Mouse (Mus musculus) heart, embryonic 16.5 days (tissue): ENCODE measurements at regions not wholly inside any gene's neighbourhood (a gene's known extent, or its start where the extent isn't known, plus 50 kb on each side); places are given as distances from the start of the nearest gene placed in this dataset.

ENCODE experiments used
- ATAC-seq: fragments of 200-750 bp; cut with Nextera tagmentation; replicated peaks from 2 replicates; pipeline ENCODE4 v1.8.0; 2017; ENCODE audit warnings: moderate number of reproducible peaks; ENCODE audit not compliant: insufficient read depth, low FRiP score; ENCODE audit errors: extremely low read depth
- H3K27ac ChIP-seq: fragments of 300-500 bp; sonication (generic); 2 replicates; pipeline ENCODE4 v1.5.1; 2014; ENCODE audit warnings: mild to moderate bottlenecking, low read length, control low read depth, moderate library complexity
- H3K27me3 ChIP-seq: fragments of 300-500 bp; sonication (generic); 2 replicates; pipeline ENCODE4 v1.6.1; 2014; ENCODE audit warnings: low read length, mixed read lengths; ENCODE audit not compliant: control insufficient read depth, insufficient read depth
- H3K36me3 ChIP-seq: fragments of 300-500 bp; sonication (generic); 2 replicates; pipeline ENCODE4 v1.6.1; 2014; ENCODE audit not compliant: control insufficient read depth, insufficient read depth
- H3K4me1 ChIP-seq: fragments of 300-500 bp; sonication (generic); 2 replicates; pipeline ENCODE4 v1.6.1; 2014; ENCODE audit warnings: low read length, mixed read lengths; ENCODE audit not compliant: control insufficient read depth, insufficient read depth
- H3K4me2 ChIP-seq: fragments of 300-500 bp; sonication (generic); 2 replicates; pipeline ENCODE4 v1.6.1; 2014; ENCODE audit warnings: low read depth, mild to moderate bottlenecking, control low read depth, low read length
- H3K4me3 ChIP-seq: fragments of 300-500 bp; sonication (generic); 2 replicates; pipeline ENCODE4 v1.5.1; 2014; ENCODE audit warnings: mild to moderate bottlenecking, control low read depth, low read length
- H3K9ac ChIP-seq: fragments of 300-500 bp; sonication (generic); 2 replicates; pipeline ENCODE4 v1.6.1; 2014; ENCODE audit warnings: low read length, control low read depth
- H3K9me3 ChIP-seq: fragments of 300-500 bp; sonication (generic); replicated peaks from 2 replicates; pipeline ENCODE4 v1.6.1; 2016; ENCODE audit warnings: low read length; ENCODE audit not compliant: control insufficient read depth
- WGBS: fragments of 180-500 bp; shearing (Covaris S2); extraction: QIAGEN DNeasy Blood & Tissue Kit; methylation state at CpG from one replicate; pipeline ENCODE4 v1.1.7; 2014; 5-methylcytosine and 5-hydroxymethylcytosine counted together

DNA sequence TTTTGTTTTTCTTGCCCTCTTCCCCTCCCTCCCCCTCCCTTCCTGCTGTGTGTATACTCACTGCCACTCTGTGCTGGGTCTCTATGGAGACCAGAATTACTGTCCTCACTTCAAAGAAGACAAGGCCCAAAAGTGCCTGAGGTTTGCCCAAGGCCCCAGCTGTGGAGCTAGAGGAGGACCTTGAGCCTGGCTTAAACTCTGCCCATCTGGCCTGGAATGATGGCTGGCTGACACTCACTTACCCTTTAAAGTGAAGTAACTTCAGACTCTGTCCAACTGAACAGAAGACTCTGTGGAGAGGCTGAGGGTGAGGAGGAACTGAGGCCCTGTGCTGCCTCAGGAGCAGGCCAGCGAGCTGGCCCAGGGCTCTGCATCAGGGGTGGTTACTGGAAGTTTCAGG, 61.8 kb upstream of the Itga11 start:
- Histone ChIP-seq H3K27me3 (no peaks in the 10 kb centered on the region), H3K9me3 (0 out of 2 replicates have a peak, but pooled peaks cover 3% of the 10 kb centered on the region), H3K4me1 (no peaks in the 10 kb centered on the region), H3K27ac (no peak overlapping the region), H3K36me3 (no peaks in the 10 kb centered on the region), H3K4me3 (no peak overlapping the region), H3K4me2 (no peak overlapping the region), H3K9ac (no peak overlapping the region)
- WGBS, result 62% methylated on average over 1 of the region's 1 CpGs
- no peak for ATAC-seq

DNA sequence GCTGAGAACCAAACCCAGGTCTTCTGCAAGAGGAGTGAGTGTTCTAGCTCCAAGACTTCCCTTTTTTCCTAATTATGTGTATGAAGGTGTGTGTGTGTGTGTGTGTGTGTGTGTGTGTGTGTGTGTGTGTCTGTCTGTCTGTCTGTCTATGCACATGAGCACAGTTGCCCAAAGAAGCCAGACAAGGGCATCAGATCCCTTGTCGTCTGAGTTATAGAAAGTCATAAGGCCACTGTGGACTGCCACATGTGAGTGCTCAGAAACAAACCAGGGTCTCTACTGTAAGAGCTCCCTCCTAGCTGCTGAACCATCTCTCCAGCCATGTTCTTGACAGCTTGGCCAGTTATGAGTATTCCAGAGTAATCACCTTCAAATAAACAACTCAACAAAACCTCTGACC, 58.6 kb upstream of the Itga11 start:
- Histone ChIP-seq H3K9ac (no peak overlapping the region), H3K4me1 (no peaks in the 10 kb centered on the region), H3K4me3 (no peak overlapping the region), H3K27me3 (no peaks in the 10 kb centered on the region), H3K36me3 (no peaks in the 10 kb centered on the region), H3K27ac (no peak overlapping the region), H3K4me2 (no peak overlapping the region), H3K9me3 (no peaks in the 10 kb centered on the region)
- WGBS, result 80% methylated on average over 1 of the region's 1 CpGs
- no peak for ATAC-seq

- Histone ChIP-seq H3K4me2 (no peak overlapping the region), H3K36me3 (no peaks in the 10 kb centered on the region), H3K9ac (no peak overlapping the region), H3K27ac (no peak overlapping the region), H3K4me3 (no peak overlapping the region), H3K27me3 (no peaks in the 10 kb centered on the region), H3K9me3 (no peaks in the 10 kb centered on the region), H3K4me1 (no peaks in the 10 kb centered on the region)
- WGBS, result 61% methylated on average over 9 of the region's 9 CpGs
- ATAC-seq, result no peak
Observed at GRCm38 (mm10) chr9:62620901-62621445, 56.7 kb upstream of the Itga11 start.

DNA sequence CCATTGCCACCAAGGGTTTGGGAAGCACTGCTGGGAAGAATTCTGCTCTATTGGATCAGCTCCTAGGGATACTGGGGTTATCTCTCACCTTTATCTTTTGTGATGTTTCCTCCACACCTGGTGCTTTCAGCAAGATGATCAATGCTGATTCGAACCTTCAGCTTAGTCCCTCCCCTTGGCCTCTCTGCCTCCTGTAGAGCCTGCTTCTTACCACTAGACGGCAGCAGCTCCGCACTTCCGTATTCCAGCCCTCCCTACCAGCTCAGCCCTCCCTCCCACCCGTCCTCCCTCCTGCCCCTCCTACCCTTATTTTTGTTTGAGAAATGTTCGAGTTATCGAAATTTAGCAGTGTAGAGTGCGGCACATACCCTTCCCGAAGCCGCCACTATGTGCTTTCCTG, 55.5 kb upstream of the Itga11 start:
- H3K4me2 ChIP-seq, result no peak overlapping the region
- ATAC-seq, result no peak

GRCm38 (mm10) chr9:62624562-62625044, 53.0 kb upstream of the Itga11 start:
- WGBS, result 75% methylated on average over 8 of the region's 8 CpGs
- no peaks in the 10 kb centered on the region for H3K27me3 ChIP-seq
- H3K9me3 ChIP-seq, result no peaks in the 10 kb centered on the region
- no peak for ATAC-seq
- no peak overlapping the region for H3K27ac ChIP-seq
- H3K4me2 ChIP-seq, result no peak overlapping the region
- no peak overlapping the region for H3K9ac ChIP-seq
- H3K36me3 ChIP-seq, result no peaks in the 10 kb centered on the region
- H3K4me1 ChIP-seq, result no peaks in the 10 kb centered on the region
- H3K4me3 ChIP-seq, result no peak overlapping the region

More for the DNA sequence above, 55.5 kb upstream of the Itga11 start:
- H3K9me3 ChIP-seq, result no peaks in the 10 kb centered on the region
- H3K9ac ChIP-seq, result no peak overlapping the region
- H3K4me3 ChIP-seq, result no peak overlapping the region
- H3K27ac ChIP-seq, result no peak overlapping the region
- 58% methylated on average over 10 of the region's 10 CpGs for WGBS
- H3K27me3 ChIP-seq, result no peaks in the 10 kb centered on the region
- H3K36me3 ChIP-seq, result no peaks in the 10 kb centered on the region
- no peaks in the 10 kb centered on the region for H3K4me1 ChIP-seq

GRCm38 (mm10) chr9:62627071-62628000, 50.3 kb upstream of the Itga11 start:
- Histone ChIP-seq H3K27me3 (no peaks in the 10 kb centered on the region), H3K4me1 (peaks cover 6% of the 10 kb centered on the region; the same call in 1 of the 2 replicates), H3K27ac (no peak overlapping the region), H3K9me3 (peaks cover 4% of the 10 kb centered on the region; the same call in 1 of the 2 replicates), H3K9ac (no peak overlapping the region), H3K36me3 (no peaks in the 10 kb centered on the region), H3K4me3 (no peak overlapping the region), H3K4me2 (no peak overlapping the region)
- no peak for ATAC-seq
- WGBS, result 54% methylated on average over 6 of the region's 6 CpGs
